Mouse (Mus musculus) cerebellum, postnatal 36 days (tissue): ENCODE data around the gene Kctd19.

Experiments used
- DNase-seq, 2 experiments: peaks; one replicate each; pipeline ENCODE4 v3.0.0; 2021 to 2022; ENCODE audit warnings: mixed read lengths in 2 of 2

Kctd19 gene

DNA sequence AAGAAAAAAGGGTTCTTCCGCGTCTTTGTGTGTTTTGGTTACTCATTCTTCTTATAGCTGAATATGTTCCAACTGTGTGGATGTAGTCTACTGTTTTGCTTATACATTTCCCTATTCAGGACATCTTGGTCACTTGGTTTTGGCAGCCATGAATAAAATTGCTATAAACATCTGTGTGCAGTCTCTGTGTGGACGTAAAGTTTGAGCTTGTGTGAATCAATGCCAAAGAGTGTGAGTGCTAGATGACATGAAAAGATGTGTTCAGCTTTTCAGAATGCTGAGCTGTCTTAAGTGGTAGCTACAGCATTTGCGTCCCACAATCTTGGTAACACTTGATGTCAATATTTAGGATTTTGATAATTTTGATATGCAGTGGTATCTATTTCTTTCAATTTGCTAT, 6.5 kb upstream of the Kctd19 start:
- no peak for DNase-seq

DNA sequence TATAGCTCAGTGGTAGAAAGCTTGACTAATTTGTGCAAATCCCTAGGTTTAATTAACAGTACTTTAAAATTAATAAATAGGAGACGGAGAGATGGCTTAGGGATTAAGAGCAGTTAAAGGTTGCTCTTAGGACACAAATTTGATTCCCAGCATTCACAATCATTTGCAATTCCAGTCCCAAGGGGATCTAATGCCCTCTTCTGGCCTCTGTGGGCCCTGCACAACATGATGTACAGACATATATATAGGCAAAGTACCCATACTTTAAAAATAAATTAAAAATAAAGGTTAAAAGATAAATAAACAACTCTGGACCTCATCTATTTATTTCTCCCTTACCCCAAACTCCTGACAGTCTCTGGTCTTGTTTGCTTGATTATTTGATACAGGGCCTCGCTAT, 5.7 kb upstream of the Kctd19 start:
- no peak for DNase-seq

DNA sequence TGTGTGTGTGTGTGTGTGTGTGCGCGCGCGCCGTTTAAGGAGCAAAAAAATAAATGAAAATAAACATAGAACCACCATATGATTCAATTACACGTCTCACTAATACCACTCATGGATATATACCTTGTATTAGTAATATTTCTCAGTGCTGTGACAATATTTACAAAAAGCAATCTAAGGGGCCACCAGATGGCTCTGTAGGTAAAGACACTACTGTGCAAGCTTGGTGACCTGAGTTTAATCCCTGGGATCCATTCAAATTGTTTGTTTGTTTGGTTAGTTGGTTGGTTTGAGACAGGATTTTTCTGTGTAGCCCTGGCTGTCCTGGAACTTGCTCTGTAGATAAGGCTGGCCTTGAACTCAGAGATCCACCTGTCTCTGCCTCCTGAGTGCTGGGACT, 3.4 kb downstream of the Kctd19 start:
- no peak for DNase-seq

DNA sequence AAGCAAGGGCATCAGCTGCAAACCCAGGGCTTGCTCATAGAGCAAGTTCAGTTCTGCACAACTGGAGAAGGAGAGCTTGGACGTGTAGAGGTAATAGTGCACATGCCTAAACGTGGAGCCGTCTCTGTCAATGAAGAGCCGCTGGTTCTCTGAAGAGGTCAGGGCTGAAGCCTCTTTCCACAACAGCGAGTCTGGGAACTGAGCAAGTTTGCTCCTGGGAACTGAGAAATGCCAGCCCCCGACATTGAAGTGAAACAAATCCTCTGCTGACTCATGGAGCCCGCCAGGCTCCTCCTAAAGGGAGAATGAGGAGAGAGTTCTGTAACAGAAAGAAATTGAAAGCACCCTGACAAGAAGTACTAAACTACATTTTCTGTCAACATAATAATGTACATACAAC, 5.0 kb downstream of the Kctd19 start:
- no peak for DNase-seq

DNA sequence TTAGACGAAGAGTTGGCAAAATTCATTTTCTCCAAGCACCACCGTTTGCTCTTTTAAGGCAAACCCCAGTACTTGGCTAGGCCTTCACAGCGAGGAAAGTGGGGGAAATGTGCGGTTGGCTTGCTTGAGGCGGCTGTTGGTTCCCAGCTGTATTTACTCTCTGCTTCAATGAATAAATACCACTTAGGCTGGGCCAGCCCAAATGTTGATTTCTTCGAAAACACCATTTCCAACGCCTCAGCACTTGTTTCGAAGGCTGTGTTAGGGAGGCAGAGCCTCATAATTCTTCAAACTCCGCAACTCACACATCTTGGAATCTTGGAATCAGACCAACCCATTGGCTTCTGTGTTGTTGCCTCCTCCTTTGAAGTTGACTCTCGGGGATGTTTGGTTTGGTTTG, 6.9 kb downstream of the Kctd19 start:
- no peak for DNase-seq

DNA sequence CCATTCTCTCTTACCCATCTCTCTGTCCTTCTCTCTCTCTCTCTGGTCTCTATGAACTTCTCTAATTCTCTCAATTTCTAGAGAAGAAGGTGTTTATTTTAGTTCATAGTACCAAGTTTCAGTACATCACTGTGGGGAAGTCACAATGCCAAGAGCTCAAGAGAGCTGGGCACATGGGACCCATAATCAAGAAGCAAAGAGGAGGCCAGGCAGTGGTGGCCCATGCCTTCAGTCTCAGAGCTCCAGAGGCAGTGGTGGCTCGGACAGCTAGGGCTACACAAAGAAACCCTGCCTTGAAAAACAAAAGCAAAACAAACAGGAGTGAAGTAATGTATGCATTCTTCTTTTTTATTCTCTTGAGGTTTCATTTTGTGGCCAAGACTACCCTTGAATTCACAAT, 8.8 kb downstream of the Kctd19 start:
- no peak for DNase-seq

DNA sequence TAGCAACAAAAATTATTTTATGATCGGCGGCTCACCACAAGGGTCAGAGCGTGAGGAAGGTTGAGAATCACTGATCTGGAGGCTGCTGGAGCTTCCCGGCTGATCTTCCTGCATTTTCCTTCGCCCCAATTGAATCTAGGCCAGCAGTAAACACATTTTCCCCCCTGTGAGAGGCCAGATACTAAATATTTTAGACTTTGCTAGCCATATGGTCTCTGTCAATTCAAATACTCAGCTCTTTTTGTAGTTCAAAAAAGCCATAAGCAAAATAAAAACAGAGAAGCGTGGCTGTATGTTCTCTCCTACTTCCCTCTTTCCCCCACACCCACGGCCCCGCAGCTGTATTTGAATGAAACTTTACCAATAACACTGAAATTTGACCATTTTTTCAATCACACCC, 9.8 kb downstream of the Kctd19 start:
- no peak for DNase-seq

DNA sequence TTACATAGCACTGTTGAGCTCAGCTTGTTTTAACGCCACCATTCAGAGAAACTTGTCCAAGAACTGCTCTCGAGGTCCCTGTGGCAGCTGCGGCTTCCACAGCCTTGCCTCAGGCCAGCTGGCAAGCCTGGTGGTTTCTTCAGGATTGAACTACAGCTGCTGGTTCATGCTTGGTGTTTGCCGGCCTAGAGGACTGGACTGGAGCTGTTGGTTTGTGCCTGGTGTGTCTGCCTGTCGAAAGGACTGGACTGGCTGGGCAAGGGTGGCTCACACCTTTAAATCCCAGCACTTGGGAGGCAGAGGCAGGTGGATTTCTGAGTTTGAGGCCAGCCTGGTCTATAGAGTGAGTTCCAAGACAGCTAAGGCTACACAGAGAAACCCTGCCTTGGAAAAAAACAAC, 13.3 kb downstream of the Kctd19 start:
- no peak for DNase-seq

DNA sequence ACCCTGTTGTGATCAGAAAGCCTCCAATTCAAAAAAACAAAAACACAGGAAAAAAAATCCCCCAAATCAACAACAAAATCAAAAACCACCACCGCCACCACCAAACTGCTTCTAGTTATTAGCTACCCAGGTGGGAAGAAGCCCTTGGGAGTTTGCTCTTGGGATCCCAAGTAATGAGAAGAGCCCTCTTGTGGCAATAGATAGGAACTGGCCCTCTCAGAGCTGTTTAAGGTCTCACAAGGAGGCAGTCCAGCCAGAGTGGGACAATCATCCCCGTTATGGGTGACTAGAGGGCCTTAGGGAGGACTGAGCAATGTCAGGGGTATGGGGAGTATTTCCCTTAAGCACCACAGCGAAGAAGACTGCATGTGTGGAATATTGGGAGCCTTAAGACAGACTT, 15.6 kb downstream of the Kctd19 start:
- DNase-seq: peak; percentile 35 to 57

DNA sequence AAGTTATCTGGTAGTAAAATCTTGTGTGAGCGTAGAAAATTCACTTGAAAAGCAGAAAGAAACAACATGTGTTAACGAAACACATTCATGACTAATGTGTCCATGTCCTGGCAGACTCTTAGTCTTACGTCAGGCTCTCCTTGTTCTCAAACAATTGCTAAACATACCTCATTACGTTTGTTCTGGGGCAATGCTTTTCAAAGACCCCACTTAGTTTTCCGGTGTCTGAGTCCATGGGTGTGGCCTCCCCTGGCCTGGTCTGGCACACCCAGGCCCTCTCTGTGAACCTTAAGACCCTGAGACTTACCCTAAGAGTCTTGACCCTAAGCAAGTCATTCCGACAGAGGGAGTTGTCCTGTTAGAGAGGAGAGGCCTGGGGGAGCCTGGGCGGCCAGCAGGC, 19.4 kb downstream of the Kctd19 start:
- DNase-seq: no peak

DNA sequence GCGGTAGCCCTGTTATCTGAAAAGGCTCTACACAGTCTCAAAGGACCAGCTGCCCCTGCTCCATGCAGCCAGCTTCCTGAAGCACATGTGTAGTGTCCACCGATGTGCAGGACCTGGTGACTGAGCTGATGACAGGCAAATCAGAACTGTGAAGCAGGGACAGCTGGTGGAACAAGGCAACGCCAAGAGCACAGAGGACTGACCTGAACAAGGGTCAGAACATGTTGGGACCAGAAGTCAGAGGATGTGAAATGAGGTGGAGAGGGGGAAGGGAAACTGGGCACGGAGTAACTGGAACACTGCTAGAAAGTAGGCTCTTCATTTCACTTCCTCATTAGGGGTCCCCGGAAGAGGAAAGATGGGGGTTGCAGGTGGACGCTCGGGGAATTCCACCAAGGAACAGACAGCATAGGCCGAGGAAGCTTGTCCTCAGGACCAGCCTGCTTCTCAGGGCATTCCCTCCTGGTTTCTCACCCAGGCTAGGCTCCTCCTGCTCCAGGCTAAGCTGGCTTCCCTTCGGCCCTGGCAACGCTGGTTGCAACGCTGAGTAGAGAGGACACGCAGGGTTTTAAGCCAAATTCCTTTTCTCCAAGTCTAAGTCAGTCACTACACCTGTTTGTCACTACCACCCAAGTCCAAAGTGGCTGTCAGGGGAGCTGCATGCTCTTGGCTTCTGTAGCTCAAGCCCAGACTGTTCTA, 20.1 kb downstream of the Kctd19 start:
- no peak for DNase-seq

DNA sequence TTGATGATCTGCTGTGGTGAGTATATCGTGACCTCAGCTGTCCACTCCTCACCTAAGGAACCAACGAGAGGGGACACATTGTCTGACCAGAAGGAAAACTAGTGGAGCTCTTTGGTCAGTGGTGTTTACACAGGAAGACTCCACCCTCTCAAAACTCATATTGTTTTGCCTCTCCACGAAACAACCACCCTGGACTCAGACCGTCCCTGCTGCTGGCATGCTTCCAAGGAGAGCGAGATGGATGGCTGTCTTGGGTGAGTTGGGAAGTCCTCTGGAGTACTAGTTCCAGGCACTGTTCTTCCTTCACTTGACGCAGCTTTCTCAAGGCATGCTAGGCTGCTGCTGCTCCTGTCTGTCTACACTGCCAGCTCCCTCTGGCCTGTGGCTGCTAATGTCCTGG, 24.2 kb downstream of the Kctd19 start:
- no peak for DNase-seq

DNA sequence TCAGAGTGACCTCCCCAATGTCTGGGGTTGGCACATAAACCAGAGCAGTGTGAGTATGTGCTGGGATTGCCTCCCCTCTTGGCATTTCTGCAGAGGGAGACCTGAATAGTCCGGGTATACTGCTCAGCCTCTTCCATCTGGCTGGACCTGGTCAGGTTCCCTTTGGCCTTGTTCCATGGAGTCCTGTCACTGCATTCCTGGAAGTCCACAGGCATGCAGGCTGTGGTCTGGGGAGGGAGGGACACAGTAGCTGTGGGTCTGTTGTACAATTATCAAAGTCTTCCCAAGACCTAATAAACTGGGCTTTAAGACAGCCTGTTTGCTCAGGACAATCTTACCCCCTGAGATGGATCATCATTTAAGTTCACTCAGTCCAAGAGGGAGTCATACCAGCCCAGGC, 26.2 kb downstream of the Kctd19 start:
- no peak for DNase-seq

DNA sequence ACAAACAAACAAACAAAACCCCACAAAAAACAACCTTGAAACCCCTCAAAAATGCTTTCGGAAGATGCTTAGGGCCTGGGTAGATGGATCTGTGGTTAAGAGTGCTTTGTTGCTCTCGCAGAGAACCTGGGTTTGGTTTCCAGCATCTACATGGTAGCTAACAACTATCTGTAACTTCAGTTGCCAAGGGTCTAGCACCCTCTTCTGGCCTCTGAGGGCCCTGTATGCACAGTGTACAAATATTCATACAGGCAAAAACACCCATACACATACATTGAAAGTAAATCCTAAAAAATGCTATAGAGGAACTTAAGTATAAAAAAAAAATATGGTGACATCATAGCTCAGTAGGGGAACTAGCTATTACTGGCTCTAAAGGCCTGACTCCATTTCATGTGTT, 29.2 kb downstream of the Kctd19 start:
- no peak for DNase-seq

DNA sequence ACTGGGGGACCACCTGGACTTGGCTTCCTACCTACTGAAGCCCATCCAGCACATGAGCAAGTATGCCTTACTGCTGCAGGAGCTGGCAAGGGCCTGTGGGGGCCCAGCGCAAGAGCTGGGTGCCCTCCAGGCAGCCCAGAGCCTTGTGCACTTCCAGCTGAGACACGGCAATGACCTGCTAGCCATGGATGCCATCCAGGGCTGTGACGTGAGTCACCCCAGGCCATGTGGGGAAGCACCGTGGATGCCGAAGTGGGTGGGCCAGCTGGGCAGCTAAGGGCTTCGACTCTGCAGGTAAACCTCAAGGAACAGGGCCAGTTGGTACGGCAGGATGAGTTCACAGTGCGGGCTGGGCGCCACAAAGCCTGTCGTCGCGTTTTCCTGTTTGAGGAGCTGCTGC, 33.0 kb downstream of the Kctd19 start:
- DNase-seq: no peak

DNA sequence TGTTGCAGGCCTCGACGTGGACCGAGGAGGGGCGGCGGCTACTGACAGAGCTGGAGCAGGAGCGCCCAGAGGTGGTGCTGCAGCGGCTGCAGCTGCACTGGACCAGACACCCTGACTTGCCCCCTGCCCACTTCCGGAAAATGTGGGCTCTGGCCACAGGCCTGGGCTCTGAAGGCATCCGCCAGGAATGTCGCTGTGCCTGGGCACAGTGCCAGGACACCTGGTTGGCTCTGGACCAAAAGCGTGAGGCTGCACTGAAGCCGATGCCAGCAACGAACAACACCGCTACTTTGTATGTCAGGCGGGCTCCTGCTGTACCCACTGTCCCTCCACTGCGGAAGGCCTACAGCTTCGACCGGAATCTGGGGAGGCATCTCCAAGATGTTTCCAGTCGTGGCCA, 34.6 kb downstream of the Kctd19 start:
- DNase-seq: peak; percentile 43 to 58

DNA sequence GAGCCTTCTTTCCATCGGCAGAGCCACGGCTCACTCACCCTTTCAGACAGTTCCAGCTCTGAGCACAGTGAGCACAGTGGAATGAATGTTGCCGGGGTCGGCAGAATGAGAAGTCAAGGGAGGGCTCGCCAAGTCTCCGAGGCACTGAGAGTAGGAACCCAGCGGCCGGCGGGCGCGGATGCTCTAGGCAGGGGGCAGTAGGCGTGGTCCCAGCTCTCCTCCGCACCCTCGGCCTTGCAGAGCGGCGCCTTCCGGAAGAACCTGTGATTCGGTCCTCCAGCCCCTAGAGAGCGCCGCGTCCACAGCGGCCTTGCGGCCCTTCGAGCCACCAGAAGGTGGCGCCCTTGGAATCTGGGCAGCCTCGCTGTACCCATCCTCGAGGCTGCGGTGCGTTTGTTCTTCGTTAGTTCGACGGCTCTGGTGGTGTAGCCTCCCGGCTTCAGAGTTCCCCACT, 38.8 kb downstream of the Kctd19 start:
- peak in 1 of 2 experiments; percentile 39 for DNase-seq

DNA sequence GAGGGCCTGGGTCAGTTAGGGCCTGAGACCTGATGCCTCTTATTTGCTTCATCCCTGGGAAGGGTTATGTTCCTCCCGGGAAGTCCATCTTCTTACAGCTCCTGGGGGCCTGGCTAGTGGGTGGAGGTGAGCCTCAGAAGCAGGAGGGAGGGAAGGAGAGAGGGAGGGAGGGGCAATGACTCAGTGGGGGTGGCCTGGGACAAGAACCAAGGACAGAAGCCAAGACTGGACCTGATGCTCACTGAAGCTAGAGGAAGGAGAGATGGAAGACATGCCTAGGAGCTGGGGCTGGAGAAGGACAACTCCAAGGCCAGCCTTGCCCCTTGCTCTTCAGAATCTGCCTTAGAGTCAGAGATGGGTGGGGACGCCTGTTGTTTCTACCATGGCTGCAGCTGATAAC, 40.3 kb downstream of the Kctd19 start, which contains the start of gene Plekhg4:
TSS of gene Plekhg4 (plus strand) at position 243 of the 400 bp plus-strand sequence.
- DNase-seq: no peak

DNA sequence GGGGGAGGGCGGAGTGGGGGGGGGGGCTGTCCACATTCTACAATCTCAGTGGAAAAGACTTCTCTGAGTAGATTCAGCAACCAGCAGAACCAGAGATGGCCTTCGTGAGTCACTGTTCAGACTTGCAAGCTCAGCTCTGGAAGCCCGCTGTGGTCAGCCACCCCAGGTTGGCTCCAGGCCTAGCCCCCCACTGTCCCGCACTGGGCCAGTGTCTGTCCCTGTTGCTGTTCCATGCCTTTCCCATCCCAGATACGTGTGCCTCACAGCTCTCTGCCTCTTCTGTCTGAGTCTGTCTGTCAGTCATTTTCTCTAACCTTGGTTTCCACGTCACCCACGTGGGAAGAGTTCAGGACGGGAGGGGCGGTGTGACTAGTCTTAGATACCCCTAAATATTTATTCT, 40.8 kb downstream of the Kctd19 start:
- peak in 1 of 2 experiments; percentile 46 for DNase-seq

DNA sequence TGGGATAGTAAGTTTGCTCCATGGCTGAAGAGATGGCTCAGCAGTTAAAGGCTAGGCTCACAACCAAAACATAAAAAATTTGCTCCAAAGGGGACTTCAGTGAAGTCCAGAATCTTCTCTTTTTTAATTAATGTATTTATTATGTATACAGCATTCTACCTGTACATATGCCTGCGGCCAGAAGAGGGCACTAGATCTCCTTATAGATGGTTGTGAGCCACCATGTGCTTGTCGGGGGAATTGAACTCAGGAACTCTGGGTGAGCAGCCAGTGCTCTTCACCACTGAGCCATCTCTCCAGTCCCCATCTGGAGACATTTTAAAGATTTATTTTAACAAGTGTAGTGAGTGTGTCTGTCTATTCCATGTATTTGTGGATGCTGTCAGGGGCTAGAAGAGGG, 46.2 kb downstream of the Kctd19 start:
- DNase-seq: no peak

DNA sequence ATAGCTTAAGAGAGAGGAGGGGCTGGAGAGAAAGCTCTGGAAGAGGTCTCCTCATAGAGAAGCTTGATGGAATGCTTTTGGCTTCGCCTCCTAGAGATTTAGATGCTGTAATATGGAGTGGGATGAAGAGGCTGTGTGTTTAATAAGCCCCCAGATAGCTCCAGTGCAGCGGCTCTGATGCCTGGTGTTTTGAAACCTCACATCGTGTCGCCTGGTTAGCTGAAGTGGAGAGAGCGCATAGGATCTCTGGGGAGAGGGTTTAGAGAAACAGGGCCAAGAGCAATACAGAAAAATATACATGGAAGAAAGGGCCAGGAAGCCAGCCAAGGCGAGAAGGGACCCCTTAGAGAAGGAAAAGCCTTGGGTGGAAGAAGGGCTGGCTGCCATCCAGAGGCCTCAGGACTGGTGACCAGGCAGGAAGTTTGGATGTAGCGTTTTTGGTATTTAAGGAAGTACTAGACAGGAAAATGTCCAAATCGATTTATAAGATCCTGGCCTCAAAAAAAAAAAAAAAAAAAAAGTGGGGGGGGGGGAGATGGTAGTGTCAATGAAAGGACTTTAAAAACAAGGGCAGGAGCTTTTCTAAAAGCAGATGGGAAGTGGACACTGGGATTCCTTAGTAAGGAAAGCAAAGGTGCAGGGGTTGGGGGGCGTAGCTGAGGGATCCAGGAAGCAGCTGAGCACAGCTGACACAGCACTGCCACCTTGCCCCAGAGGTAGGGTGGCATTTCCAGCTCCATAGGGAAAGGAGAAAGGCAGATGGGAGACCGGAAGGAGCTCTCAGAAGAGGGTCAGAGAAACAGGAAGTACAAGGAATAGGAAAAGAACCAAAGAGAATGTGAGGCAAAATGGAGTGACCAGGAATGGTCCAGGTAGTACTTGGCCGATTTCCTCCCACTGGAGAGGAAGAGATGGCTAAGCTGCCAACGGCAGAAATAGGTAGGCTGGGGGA, 51.3 kb downstream of the Kctd19 start:
- DNase-seq: no peak

DNA sequence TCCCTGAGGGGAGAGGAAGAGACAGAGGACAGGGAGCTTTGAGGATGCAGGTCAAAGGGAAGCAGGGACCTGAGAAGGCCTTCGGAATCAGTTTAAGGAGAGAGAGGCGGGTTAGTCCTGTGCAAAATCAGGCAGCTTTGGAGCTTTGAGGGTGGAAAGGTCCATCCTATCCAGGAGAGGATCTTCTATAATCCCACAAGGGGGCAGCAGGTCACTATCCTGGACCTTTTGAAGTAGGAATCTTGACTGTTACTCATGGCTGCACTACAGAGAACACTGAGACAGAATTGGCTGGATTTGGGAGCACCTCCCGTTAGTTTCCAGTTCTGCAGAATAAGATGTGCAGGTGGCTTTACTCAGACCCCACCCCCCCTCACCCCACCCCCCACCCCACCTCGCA, 53.7 kb downstream of the Kctd19 start:
- DNase-seq: no peak

DNA sequence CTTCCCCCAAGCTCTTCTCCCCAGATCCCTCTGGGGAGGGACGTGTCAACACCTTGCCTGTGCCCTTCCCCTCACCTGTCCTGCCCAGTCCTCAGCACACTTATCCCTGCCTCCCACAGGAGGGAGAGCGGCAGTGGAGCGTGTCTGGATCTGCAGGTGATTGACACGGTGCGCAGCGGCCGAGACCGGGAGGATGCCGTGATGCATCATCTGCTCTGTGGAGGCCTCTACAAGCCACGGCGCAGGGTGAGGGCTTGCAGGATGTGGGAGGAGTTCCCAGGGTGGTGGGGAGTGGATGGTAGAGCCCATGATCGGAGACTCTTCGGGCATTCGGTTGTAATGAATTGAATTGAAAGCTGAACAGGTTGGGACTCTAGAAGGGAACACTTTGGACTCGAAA, 54.1 kb downstream of the Kctd19 start:
- DNase-seq: no peak

DNA sequence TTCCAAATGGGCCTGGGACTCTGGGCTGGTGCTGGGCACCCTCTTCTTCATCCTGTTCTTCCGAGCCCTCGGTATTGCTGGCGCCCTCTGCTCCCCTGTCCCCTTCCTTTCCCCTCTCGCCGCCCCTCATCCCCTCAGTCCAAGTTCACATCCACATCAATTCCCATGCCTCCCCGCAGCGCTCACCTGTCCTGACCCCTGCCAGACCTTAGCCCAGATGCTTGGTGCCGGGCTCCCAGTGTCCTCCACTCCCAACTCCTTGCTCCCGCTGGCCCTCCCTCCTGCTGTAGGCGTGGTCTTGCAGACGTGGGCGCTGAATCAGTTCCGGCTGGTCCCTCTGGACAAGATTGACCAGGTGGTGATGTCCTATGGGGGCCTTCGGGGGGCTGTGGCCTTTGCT, 56.6 kb downstream of the Kctd19 start:
- no peak for DNase-seq
